Mouse (Mus musculus) heart, embryonic 14.5 days (tissue): Measurements from ENCODE around the gene Tmsb10. TPM values are rescaled to one million over a fixed set of nuclear protein-coding genes. Genes with fewer than 3 reads are reported as not detected.
A peak's percentile ranks its signal among the peaks of the same experiment; 100 is the strongest.

Experiments used
- ATAC-seq: fragments of 200-750 bp; cut with Nextera tagmentation; 2 replicates; pipeline ENCODE4 v1.8.0; 2017; ENCODE audit warnings: low read depth, moderate TSS enrichment; ENCODE audit not compliant: insufficient number of reproducible peaks, insufficient read depth, low FRiP score
- H3K27ac ChIP-seq, 2 experiments: fragments of 200-500 bp in 1 of 2; fragments of 300-500 bp in 1 of 2; sonication (generic) in 1 of 2; replicated peaks in 1 of 2; 2 replicates each; pipeline ENCODE4 v1.5.1; 2012 to 2014; ENCODE audit warnings: low read depth in 2 of 2, low read length in 2 of 2, control low read depth in 1 of 2, mild to moderate bottlenecking in 1 of 2, mixed read lengths in 1 of 2; ENCODE audit not compliant: control insufficient read depth in 1 of 2, insufficient read depth in 1 of 2
- H3K27me3 ChIP-seq: fragments of 300-500 bp; sonication (generic); 2 replicates; pipeline ENCODE4 v1.6.1; 2014; ENCODE audit warnings: mild to moderate bottlenecking, low read length, control low read depth; ENCODE audit not compliant: control insufficient read depth, insufficient read depth
- H3K36me3 ChIP-seq: fragments of 300-500 bp; sonication (generic); 2 replicates; pipeline ENCODE4 v1.6.1; 2014; ENCODE audit warnings: mild to moderate bottlenecking, control low read depth, low read length, mixed read lengths; ENCODE audit not compliant: control insufficient read depth, insufficient read depth
- H3K4me1 ChIP-seq, 2 experiments: fragments of 200-500 bp in 1 of 2; fragments of 300-500 bp in 1 of 2; sonication (generic) in 1 of 2; 2 replicates each; pipeline ENCODE4 v1.6.1; 2012 to 2014; ENCODE audit warnings: low read length in 2 of 2, control low read depth in 1 of 2, mixed read lengths in 1 of 2; ENCODE audit not compliant: control insufficient read depth in 2 of 2, insufficient read depth in 2 of 2
- H3K4me2 ChIP-seq: fragments of 300-500 bp; sonication (generic); 2 replicates; pipeline ENCODE4 v1.6.1; 2014; ENCODE audit warnings: mild to moderate bottlenecking, low read length
- H3K4me3 ChIP-seq, 2 experiments: fragments of 200-500 bp in 1 of 2; fragments of 300-500 bp in 1 of 2; sonication (generic) in 1 of 2; 2 replicates each; pipeline ENCODE4 v1.5.1; 2012 to 2014; ENCODE audit warnings: low read length in 2 of 2, mild to moderate bottlenecking in 2 of 2, control low read depth in 1 of 2, low read depth in 1 of 2, moderate library complexity in 1 of 2; ENCODE audit not compliant: control insufficient read depth in 1 of 2, insufficient read depth in 1 of 2
- H3K9ac ChIP-seq: fragments of 300-500 bp; sonication (generic); 2 replicates; pipeline ENCODE4 v1.6.1; 2014; ENCODE audit warnings: mild to moderate bottlenecking, low read length
- H3K9me3 ChIP-seq: fragments of 300-500 bp; sonication (generic); 2 replicates; pipeline ENCODE4 v1.6.1; 2016; ENCODE audit warnings: low read length, control low read depth; ENCODE audit not compliant: control insufficient read depth
- WGBS: fragments of 180-500 bp; shearing (Covaris S2); extraction: QIAGEN DNeasy Blood & Tissue Kit; methylation state at CpG from one replicate; pipeline ENCODE4 v1.1.7; 2014; 5-methylcytosine and 5-hydroxymethylcytosine counted together
- polyA plus RNA-seq: library from polyadenylated mRNA; unstranded; fragments of >200 nt; fragmentation: Nextera tagmentation; extraction: Ambion mirVana; gene quantifications from 2 replicates; pipeline ENCODE4 v1.2.1, GENCODE M21; 2014

Tmsb10 gene
- polyA plus RNA-seq, 1 experiment from 2014 or later: 1,682 TPM

GRCm38 (mm10) chr6:72989028-72989736 lies 30.6 kb upstream of the Tmsb10 start:
- Histone ChIP-seq H3K4me2 (no peak overlapping the region), H3K9ac (no peak overlapping the region), H3K27ac (no peak overlapping the region), H3K4me3 (no peak overlapping the region), H3K36me3 (no peaks in the 10 kb centered on the region), H3K9me3 (no peaks in the 10 kb centered on the region), H3K4me1 (peaks cover 3 to 4% of the 10 kb centered on the region in 2 experiments; a peak in 2 of 4 replicates), H3K27me3 (no peaks in the 10 kb centered on the region)
- ATAC-seq: no peak
- WGBS: 30% methylated on average over 7 of the region's 7 CpGs

- Histone ChIP-seq H3K4me2 (no peak overlapping the region), H3K27me3 (no peaks in the 10 kb centered on the region), H3K9me3 (no peaks in the 10 kb centered on the region), H3K4me1 (peaks cover 2 to 16% of the 10 kb centered on the region in 2 experiments; a peak in 2 of 4 replicates), H3K27ac (no peak overlapping the region), H3K36me3 (no peaks in the 10 kb centered on the region), H3K4me3 (no peak overlapping the region), H3K9ac (no peak overlapping the region)
- WGBS: 75% methylated on average over 4 of the region's 4 CpGs
- no peak for ATAC-seq
Measured at GRCm38 (mm10) chr6:72982506-72982905, 24.0 kb upstream of the Tmsb10 start.

- Histone ChIP-seq H3K27me3 (no peaks in the 10 kb centered on the region), H3K4me3 (no peak overlapping the region), H3K9ac (no peak overlapping the region), H3K36me3 (no peaks in the 10 kb centered on the region), H3K27ac (peak overlapping the region in 1 of 2 experiments; percentile 58; a peak in 2 of 4 replicates), H3K4me1 (peaks cover 2 to 16% of the 10 kb centered on the region in 2 experiments; a peak in 2 of 4 replicates), H3K4me2 (0 out of 2 replicates have a peak overlapping the region, but pooled peaks have one; percentile 7), H3K9me3 (no peaks in the 10 kb centered on the region)
- no peak for ATAC-seq
- WGBS: 49% methylated on average over 6 of the region's 6 CpGs
Measured at GRCm38 (mm10) chr6:72981851-72982250, 23.3 kb upstream of the Tmsb10 start.

- 11% methylated on average over 9 of the region's 9 CpGs for WGBS
- Histone ChIP-seq H3K9me3 (no peaks in the 10 kb centered on the region), H3K27me3 (no peaks in the 10 kb centered on the region), H3K9ac (no peak overlapping the region), H3K4me3 (no peak overlapping the region), H3K4me1 (peaks cover 2 to 16% of the 10 kb centered on the region in 2 experiments; a peak in 2 of 4 replicates), H3K27ac (peak overlapping the region; percentile 58 to 65), H3K36me3 (no peaks in the 10 kb centered on the region), H3K4me2 (0 out of 2 replicates have a peak overlapping the region, but pooled peaks have one; percentile 7)
- ATAC-seq: peak; percentile 61; the same call in 1 of the 2 replicates
Measured at GRCm38 (mm10) chr6:72981124-72981651, 22.6 kb upstream of the Tmsb10 start.

- H3K9me3 ChIP-seq: no peaks in the 10 kb centered on the region
- 79% methylated on average over 2 of the region's 2 CpGs for WGBS
- no peak overlapping the region for H3K27ac ChIP-seq
- H3K36me3 ChIP-seq: no peaks in the 10 kb centered on the region
- no peaks in the 10 kb centered on the region for H3K27me3 ChIP-seq
- peaks cover 2 to 15% of the 10 kb centered on the region in 2 experiments; a peak in 2 of 4 replicates for H3K4me1 ChIP-seq
- no peak overlapping the region for H3K4me3 ChIP-seq
- H3K4me2 ChIP-seq: no peak overlapping the region
- ATAC-seq: no peak; the same call in 1 of the 2 replicates
- H3K9ac ChIP-seq: no peak overlapping the region
Measured at GRCm38 (mm10) chr6:72976866-72977265, 18.3 kb upstream of the Tmsb10 start.

GRCm38 (mm10) chr6:72971074-72971473 lies 12.5 kb upstream of the Tmsb10 start:
- no peak for ATAC-seq
- H3K27me3 ChIP-seq: no peaks in the 10 kb centered on the region
- no peak overlapping the region for H3K4me3 ChIP-seq
- no peaks in the 10 kb centered on the region for H3K4me1 ChIP-seq
- H3K9me3 ChIP-seq: no peaks in the 10 kb centered on the region
- 48% methylated on average over 3 of the region's 3 CpGs for WGBS
- no peak overlapping the region for H3K27ac ChIP-seq
- H3K9ac ChIP-seq: no peak overlapping the region
- no peaks in the 10 kb centered on the region for H3K36me3 ChIP-seq
- H3K4me2 ChIP-seq: no peak overlapping the region

- no peak overlapping the region for H3K4me3 ChIP-seq
- no peak overlapping the region for H3K9ac ChIP-seq
- WGBS: 71% methylated on average over 3 of the region's 3 CpGs
- H3K4me1 ChIP-seq: no peaks in the 10 kb centered on the region
- H3K27ac ChIP-seq: no peak overlapping the region
- H3K9me3 ChIP-seq: no peaks in the 10 kb centered on the region
- no peaks in the 10 kb centered on the region for H3K27me3 ChIP-seq
- H3K36me3 ChIP-seq: no peaks in the 10 kb centered on the region
- H3K4me2 ChIP-seq: no peak overlapping the region
- no peak for ATAC-seq
Measured at GRCm38 (mm10) chr6:72969787-72970186, 11.2 kb upstream of the Tmsb10 start.
